Mouse (Mus musculus): ENCODE measurements around the gene Klhl35.
A peak's percentile ranks its signal among the peaks of the same experiment; 100 is the strongest.
"Not testable (repeated sequence)": the region's sequence is repeated elsewhere in the genome, so short reads cannot be mapped to it uniquely, and the experiment has no call there.

Klhl35 gene

DNA sequence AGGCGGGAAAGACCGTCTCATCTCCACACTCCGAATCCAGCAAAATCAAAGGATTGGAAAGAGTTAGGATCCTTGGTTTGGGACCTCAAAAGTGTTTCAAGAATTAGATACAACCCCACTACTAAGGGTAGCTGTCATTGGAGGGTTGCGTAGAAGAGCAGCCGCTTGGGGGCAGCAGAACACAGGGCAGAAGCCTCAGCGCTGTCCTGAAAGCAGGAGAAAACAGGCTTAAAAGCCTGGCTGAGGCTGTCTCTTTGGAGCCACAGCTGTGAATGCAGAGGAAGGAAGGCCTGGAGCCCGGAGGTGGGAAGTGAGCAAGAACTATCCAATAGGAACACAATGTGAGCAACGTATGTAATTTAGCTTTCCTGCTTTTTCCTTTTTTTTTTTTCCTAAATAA lies 34.4 kb downstream of the Klhl35 start:
- DNase-seq (ENCODE audit: low read depth, low spot score), result peak; percentile 60

DNA sequence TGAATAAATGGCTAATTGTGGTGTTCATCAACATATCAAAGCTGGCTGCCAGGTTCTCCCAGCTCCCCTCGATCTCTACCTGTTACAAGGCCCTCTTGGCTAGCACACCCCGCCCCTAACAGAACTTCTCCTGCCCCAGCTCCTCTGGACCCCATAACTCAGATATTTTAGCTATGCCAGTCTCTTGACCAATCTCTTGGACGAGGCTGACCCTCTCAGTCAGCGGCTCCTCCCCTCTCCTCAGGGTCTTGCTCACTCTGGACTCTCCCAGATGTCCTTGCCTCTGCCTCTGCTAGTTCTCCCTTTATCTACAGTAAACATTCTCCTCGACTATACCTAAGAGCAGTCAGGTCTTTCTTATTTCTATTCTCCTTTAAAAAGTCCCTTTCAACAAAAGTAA lies 34.9 kb downstream of the Klhl35 start:
- DNase-seq (ENCODE audit: low read depth, low spot score), result no peak

DNA sequence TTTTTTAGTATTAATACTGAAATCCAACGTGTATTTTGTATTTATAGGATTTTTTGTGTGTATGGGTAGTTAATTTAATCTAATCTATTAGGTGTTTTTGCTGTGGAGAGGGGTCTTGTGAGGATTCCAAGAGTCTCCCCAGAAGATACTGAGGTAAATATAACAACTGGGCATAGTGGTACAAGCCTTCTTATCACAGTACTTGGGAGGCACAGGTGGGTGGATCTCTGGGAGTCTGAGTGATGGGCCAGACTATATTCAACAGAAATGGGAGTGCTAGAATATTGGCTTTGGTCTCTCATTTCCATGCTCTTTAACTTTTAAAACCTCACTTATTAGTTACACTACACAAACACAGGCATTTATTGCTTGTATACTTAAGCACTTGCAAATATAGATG lies 35.3 kb downstream of the Klhl35 start:
- DNase-seq (ENCODE audit: low read depth, low spot score), result no peak

- DNase-seq (ENCODE audit: low read depth, low spot score), result no peak
Measured at GRCm38 (mm10) chr7:99504556-99504955, 38.8 kb downstream of the Klhl35 start.

DNA sequence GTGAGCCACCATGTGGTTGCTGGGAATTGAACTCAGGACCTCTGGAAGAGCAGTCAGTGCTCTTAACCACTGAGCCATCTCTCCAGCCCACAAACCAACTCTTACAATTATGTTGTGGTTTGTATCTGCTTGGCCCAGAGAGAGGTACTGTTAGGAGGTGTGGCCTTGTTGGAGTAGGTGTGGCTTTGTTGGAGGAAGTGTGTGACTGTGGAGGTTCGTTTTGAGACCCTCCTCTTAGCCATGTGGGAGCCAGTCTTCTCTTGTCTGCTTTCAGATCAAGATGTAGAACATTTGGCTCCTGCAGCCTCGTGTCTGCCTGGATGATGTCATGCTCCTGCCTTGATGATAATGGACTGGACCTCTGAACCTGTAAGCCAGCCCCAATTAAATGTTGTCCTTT lies 42.4 kb downstream of the Klhl35 start:
- DNase-seq (ENCODE audit: low read depth, low spot score), result not testable (repeated sequence)

- DNase-seq (ENCODE audit: low read depth, low spot score), result peak; percentile 15
Measured at GRCm38 (mm10) chr7:99510087-99510501, 44.3 kb downstream of the Klhl35 start.

DNA sequence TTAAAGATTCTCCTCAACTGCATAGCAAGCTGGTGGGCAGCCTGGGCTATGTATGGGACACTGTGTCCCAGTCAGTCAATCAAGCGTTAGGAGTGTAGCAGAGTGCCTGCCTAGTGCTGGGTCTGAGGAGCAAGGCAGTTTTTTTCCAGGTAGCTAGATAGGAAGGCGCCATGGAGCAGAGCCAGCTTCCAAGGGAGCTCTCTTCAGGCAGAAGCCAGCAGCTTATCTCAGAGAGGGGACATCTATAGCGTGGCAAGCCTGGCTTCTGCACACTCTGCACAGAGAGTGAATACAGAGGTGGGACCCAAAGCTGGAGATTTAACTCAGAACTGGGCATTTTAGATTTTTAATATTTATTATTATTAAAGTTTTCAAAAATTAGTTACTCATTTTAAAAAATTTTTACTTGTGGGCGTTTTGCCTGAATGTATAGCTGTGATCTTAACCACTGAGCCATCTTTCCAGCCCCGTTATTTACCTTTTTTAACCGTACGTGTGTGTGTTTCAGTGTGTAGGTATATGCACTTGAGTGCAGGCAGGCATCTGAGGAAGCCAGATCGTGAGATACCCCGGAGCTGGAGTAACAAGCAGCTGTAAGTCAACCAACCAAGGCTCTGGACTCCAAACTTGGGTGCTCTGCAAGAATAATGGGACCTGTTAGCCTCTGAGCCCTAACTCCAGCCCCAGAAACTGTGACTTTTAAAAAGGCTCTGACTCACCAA lies 50.4 kb downstream of the Klhl35 start:
- no peak for DNase-seq (ENCODE audit: low read depth, low spot score)

- DNase-seq (ENCODE audit: low read depth, low spot score), result no peak
Measured at GRCm38 (mm10) chr7:99516814-99517157, 51.0 kb downstream of the Klhl35 start.

DNA sequence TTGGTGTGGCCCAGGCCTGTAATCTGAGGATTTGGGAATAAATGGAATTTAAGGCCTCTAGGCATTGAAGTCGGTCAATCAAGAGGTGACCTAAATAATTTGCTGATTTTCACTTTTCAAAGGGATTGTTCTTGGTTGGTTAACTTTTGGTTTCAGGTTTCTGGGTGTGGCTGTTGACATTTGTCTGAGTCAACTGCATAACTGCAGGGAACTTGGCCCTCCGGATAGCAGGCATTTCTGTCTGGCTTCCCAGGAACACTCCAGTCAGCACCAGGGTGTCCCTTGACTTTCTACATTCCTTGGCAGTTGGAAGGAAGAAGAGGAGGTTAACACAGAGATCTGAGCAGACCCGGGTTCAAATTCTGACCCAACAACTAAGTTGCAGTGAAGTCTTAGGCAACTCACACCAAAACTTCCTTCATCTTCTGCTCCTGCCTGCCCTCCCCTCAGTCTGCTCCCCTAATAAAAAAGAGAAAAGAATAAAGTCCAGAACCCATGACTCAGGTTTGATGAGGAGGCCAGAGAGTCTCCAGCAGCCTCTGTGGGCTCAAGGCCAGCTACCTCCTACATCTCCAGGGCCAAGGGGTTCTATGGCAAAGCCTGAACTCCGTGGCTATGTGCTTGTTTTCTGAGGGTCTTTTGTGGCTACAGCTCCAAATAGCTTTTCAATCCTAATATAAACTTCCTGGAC lies 53.3 kb downstream of the Klhl35 start:
- no peak for DNase-seq (ENCODE audit: low read depth, low spot score)

DNA sequence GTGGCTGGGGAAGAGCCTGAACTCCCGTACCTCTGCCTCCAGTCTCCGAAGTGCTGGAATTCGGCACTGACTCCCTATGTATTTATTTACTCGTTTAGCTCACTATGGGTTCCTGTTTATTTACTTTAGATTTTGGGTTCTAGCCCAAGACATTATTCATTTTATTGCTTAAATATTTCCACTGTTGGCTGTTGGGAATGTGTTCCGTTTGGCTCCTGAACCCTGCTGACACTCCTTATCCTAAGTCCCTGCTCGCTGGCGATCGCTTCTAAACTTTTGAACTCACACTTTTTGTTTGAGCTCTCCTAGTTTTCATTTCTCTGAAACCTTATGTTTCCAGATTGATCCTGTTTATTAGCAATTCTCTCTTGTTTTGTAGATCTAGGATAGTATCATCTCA lies 57.3 kb downstream of the Klhl35 start:
- DNase-seq (ENCODE audit: low read depth, low spot score), result no peak
